Mouse (Mus musculus) lung, postnatal 25 days (tissue): ENCODE measurements around the gene Adra2b.

Source experiments
- DNase-seq: peaks from one replicate; pipeline ENCODE4 v3.0.0; 2022; ENCODE audit warnings: low spot score

The Adra2b gene

DNA sequence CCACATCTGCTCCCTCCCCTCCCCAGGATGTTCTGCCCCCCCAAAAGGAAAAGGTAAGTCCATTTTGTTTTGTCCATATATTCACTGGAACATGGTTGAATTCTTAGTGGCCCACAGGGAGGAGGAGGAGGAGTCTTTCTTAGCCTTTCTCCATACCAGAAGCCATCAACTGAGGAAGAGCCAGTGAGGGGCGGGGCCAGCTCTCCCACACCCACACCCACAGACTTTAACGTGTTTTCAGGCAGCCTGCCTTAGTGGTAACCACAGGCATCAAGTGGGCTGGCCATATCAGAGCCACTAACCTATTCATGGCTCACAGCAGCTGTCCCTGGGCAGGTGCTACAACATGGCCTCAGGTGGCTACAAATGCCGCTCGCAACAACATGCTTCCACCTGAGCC, 24.2 kb upstream of the Adra2b start:
- no peak for DNase-seq

DNA sequence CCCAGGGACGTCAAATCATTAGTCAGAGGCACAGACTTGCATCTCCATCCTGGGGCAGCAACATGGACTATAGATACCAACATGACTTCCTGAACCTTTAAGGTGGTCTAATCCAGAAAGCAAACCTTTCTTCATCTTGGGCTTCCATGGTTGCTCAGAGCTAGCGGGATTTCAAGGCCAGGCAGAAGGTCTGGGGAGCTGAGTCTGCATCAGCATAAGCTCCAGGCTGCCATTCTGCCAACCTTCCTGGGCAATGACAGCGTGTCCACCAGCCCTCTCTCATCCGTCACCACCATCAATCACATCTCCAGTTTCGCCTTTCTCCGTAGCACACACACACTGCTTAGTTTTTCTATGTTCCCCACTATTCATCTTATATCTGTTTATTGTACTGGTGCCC, 23.7 kb upstream of the Adra2b start:
- no peak for DNase-seq

DNA sequence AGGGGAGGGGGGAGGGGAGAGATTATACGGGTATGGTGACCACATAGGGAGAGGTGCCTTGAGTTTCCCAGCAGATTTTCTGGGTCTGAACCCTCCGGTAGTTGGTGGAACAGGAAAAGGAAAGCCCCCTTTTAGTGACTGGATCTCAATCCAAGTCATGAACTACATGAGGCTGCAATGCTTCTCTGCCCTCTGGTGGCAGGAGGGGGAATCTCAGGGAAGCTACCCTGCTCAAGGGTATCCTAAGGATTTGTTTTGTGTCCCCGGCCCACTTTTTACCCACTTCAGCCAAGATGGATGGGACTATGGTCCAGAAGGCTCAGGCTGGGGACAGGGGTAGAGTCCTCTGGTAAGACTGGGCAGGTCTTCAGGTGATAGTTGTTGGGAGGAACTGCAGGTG, 21.8 kb upstream of the Adra2b start:
- peak; percentile 40 for DNase-seq

DNA sequence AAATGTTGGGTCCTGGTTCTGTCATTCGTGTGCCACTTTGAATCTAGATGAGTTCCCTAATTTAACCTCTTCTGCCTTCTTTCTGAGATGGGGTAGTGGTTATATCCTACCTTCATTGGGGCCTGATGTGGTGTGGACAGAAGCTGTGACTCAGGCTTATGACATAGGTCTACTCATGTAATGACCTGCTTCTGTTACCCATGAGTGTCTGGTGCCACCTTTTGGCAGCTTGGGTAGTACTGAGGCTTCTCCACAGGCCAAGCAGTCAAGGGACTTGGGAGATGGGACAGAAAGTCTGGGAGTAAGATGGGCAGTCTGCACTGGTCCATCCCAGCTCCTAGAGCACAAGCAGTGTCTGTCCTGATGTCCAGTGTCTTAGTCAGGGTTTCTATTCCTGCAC, 16.7 kb upstream of the Adra2b start:
- DNase-seq = no peak

DNA sequence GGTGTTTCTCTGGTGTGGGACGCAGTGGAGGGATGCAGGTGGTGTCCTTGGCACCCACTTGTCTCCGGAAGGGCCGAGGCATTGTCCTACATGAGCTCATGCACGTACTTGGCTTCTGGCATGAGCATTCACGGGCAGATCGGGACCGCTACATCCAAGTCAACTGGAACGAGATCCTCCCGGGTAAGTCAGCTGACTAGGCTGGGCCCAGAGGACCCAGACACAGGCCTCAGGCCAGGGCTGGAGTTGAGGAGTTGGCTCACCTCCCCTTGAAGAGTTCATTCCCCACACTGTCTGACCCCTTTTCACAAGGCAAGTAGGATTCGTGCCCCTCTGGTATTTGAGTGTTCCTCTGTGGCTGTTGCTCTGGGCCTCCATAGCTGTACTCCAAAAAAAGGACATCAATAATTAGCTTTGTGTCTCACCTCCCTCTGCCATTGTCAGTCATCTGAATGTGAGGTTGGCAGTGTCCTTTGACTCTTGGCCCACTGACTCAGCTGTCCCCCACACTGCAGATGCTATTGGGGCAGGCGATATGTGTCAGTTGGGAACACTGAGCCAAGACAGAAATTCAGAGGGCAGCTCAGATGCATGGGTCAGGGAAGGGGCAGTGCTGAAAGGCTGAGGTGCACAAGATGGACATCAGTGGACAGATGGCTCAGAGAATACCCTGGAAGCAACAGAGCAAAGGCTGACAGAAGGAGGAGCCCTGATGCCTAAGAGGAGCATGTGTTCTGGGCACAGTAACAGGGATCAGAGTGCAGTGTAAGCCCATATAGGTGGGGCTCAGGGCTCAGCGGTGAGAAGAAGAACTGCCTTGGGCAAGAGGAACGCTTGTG, 15.6 kb upstream of the Adra2b start:
- no peak for DNase-seq

DNA sequence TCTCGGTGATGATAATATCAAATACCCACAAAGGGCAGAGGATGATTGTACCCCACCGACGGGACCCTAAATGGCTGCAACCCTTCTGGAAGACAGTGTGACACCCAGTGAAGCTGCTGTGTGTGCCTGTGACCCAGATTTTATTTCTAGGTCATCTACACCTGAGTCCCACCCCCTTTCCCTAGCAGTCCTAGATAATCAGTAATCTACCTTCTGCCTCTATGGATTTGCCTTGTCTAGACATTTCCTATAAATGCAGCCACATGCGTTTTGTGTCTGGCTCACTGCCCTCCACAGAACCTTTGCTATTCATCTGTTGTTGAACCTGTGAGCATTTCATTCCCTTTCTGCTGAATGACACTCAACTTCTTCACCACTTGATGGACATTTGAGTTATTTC, 9.1 kb upstream of the Adra2b start:
- no peak for DNase-seq

DNA sequence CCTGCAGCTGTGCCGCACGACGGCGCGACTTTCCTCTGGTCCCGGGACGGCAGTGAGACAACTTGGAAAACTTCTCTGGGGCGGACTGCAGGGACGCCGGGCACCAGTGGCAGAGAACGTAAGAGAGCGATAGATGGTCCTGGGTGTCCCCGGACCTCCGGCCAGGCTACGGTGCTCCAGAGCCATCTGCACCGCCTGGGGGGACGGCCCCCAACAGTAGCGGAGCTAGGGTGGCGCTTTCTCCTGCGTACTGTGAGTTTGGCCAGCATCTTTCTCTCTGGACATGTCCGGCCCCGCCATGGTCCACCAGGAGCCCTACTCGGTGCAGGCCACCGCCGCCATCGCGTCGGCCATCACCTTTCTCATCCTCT, 259 bp downstream of the Adra2b start:
- DNase-seq = no peak

DNA sequence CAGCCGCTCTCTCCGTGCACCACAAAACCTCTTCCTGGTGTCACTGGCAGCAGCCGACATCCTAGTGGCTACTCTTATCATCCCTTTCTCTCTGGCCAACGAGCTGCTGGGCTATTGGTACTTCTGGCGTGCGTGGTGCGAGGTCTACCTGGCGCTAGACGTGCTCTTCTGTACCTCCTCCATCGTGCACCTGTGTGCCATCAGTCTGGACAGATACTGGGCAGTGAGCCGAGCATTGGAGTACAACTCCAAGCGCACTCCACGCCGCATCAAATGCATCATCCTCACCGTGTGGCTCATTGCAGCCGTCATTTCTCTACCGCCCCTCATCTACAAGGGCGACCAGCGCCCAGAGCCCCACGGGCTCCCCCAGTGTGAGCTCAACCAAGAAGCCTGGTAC, 688 bp downstream of the Adra2b start:
- DNase-seq = no peak

DNA sequence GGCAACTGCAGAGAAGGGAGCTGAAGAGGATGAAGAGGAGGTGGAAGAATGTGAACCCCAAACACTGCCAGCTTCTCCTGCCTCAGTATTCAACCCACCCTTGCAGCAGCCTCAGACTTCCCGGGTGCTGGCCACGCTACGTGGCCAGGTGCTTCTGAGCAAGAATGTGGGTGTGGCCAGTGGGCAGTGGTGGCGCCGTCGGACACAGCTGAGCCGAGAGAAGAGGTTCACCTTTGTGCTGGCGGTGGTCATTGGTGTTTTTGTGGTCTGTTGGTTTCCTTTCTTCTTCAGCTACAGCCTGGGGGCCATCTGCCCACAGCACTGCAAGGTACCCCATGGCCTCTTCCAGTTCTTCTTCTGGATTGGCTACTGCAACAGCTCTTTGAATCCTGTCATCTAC, 1.4 kb downstream of the Adra2b start:
- no peak for DNase-seq

DNA sequence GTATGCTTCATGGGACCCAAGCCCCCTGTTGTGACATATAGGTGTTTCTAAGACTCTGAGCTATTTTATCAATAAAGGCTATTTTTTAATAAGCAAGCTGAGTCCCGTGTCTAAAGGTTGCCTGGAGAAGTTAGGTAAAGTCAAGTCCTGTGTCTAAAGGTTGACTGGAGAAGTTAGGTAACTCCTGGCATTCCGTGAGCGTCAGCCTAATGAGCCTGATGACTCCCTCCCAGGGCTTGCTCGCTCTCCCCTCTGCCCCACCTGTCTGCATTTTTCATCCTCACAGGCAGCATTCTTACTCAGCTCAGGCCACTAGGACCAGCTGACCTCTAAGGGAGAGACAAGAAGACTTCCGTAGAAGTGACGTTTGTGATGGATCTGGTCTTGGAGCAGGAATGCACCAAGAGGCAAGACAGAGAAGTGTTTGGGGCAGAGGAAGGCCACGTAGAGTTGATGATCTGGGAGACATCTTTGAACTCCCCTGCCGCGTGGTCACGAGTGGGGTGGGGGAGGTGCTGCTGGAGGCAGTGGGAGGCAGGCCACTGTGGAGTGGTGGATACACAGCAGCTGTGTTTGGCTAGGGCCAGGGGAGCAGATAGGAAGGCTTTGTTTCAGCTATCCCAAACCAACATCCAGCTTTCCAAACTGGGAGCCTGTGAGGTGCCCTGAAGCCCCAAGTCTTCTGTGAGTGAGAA, 4.3 kb downstream of the Adra2b start:
- DNase-seq = no peak

DNA sequence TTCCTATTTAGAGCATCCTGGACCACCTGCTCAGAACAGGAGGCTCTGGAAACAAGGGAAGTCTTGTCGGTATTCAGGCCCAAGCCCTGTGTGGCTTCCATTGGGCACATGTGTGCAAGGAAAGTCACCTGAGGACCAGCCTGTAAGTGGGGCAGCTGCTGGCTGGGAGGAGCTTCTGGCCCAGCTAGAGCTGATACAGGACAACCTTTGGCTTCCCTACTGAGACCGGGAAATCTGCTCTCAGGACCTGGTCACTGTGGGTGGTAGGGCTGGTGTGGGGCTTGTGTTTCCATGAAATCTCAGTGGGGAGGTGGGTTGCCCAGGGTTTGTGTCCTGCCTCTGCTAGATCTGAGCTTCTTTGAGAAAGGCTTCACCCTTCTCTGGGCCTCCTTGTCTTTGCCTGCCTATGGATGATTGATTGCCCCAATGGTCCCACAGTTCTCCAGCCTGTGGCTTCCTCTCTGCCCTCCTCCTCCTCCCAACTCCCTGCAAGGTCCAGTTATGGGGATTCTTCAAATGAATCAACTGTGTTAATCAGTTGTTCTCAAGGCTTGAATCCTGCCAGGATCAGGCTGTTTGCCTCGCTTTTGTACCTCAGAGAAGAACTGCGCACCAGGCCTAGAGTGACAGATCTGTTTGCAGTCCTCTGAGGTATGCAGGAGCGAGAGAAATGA, 6.8 kb downstream of the Adra2b start:
- DNase-seq = no peak

DNA sequence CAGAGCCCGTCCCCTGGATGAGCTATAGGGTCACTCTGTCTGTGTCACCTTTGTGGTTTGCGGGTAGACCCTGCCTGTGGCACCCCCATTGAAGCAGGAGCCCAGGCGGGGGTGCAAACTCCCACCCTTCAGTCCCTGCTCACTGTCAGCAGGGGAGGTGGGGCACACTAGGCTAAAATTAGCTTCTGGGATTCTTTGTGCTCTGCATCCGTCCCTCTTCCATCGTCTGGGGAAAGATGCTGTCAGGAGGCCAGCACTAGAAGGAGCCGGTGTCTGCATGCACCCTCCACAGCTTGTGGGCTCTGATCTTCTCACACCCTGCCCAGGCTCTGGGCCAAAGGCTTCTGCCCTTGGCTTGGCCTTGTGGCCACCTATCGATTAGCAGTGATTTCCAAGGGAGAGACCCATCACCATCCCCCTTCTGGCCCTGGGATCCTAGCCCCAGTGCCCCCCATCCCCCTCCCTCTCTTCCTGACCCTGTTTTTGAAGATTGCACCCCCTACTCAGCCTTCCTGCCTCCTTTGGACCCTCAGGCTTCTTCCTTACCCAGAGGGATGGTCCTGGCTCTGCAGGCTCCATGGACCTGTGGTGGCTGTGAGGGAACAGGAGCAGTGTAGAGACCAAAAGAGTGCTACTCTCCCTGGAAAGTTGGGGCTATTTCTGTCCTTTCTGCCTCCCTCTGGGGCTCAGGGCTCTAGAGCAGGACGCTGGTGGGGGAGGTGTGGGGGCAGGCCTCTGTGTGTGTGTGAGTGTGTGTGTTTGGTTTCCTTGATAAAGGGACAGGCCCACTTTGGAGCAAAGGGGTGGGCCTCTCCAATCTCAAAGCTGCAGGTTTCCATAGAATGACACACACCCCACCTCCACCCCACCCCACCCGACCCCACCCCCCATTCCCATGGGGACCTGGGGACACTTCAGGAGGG, 7.8 kb downstream of the Adra2b start:
- no peak for DNase-seq

DNA sequence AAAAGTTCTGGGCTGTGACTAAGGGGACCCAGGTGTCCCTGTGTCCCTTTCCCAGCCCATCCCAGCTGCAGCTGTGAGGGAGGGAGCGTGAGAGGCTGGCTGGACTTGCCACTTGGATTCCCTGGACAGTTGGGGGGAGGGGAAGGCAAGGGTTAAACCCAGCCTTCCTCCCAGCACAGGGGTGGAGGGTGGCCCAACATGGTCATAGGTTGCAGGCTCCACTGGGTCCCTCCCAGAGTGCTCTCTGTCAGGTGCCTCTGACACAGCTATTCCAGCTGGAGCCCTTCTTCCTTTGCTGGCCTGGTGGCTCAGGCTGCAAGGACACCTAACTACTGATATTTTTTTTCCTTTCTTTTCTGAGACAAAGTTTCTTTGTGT, 8.5 kb downstream of the Adra2b start:
- DNase-seq = no peak

DNA sequence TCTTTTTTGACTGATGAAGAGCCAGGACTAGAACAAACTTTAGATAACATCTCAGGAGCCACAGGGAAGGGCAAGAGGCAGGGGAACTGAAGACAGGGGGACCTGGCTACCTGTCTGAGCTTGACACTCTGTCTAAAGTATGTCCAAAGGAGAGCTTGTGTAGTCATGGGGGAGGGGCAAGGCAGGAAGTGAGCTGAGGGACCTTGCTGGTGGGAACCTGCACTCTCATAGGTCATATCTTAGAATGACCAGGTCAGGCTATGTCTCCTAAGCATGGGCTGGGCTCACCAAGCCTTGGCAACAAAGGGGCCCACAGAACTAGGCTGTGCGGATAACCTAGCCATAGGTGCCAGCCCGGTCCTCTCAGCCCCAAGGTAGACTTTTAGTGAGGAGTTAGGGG, 9.1 kb downstream of the Adra2b start:
- DNase-seq = no peak

DNA sequence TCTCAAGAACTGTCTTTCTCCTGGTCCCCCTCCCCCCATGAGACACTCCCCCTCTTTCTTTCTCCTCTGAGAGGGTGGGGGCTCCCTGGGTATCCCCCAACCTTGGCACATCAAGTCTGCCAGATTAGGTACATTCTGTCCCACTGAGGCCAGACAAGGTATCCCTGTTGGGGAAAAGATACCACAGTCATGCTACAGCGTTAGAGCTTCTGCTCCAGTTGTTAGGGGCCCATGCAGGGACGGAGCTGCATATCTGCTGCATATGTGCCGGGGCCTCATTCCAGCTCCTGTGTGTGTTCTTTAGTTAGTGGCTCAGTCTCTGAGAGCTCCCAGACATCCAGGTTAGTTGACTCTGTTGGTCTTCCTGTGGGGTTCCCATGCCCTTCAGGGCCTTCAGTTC, 11.1 kb downstream of the Adra2b start:
- no peak for DNase-seq

DNA sequence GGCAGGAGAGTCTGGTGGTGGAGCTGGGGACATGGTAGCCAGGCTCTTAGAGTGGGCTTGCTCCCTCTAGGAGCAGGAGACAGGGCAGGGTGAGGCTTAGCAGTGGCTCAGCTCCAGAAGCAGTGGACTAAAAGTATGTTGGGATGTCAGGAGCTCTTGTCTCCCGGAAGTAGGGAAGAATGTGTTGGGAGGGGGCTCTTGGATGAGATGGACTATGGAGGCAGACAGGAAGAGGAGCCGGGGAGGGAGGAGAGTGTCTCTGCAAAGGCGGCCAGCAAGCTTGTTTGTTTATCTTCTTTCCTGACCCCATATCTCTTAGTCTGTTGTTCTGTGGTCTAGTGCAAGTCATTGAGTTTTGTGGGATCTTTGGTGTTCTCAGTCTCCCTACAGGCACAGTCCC, 12.1 kb downstream of the Adra2b start:
- no peak for DNase-seq

DNA sequence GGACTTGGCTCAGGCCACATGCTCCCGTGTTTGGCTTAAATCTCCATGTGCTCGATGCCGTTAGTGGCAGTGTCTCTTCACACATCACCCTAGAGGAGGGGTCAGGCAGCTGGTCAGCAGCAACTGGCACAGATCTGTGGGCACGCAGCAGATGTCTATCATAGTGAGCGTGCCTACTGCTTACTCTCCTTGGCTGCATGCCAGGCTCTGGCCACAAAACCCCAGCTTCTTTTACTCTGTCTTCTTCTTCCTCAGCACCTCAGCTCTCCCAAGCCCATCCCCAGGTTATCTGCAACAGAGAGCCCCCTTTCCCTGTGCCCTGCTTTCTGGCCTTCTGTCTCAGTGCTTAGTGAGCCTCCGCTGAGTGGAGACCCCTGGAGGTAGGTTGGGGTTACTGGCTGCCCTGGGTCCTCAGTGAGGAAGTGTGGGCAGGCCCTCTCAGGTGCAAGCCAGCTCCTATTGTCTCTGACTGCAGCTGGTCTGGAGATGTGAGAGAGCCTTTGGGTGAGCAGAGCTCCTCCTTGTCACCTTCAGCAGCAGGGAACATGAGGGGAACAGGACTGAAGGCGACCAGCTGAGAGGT, 12.8 kb downstream of the Adra2b start:
- no peak for DNase-seq

DNA sequence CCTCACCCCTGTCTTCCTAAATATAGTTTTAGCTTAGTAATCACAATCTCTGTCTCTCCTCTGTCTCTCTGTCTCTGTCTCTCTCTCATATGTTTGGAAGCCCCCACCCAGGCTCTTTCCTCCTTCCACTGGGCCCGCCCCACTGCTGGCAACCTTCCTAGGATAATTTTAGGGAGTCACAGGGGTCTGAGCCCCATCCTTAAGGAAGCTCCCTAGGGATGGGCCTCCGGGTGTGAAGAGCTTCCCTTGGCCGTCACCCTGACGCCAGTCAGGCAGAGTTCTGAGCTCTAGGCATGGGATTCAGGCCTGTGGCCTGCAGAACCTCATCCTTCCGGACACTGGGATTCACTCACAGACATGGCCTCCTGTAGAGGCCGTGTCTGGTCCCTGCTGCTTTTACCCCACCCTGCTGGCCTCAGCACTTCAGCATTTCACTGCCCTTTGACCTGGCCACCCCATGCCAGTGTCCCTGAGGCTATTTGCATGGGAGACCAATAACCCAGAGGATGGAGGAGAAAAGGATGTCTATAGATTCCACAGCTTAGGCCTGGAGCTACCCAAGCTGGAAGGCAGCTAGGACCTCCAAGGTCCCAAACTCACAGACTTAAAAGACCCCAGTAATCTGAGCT, 13.5 kb downstream of the Adra2b start:
- DNase-seq = no peak

DNA sequence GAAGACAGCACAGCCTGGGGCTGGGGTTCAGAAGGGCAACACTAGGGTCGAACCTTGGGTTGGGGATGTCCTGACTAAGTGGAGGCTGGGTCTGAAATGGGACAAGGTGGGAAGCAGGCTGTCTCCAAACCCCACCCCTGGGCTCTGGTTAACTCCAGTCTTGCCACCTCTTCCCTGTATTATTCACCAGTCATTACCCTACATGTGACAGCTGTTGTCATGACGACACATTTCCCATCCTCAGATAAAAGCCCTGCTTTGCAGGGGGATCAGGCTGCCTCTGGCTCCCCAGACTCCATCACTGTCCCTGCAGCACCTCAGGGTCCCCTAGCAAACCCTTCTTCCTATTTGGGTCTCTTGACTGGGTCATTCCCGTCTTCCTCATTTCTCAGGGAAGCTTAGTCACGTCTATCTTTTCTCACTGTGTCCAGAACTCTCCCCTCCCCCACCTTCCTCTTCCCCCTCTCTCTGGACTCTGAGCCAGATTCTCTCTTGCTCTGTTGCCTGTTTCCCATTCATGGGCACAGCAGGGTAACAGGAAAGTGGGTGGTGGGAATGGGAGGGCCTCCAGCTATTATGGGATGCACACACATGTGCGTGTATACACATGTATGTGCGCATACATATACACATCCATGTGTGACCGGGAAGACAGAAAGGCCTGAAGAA, 15.1 kb downstream of the Adra2b start:
- DNase-seq = no peak

DNA sequence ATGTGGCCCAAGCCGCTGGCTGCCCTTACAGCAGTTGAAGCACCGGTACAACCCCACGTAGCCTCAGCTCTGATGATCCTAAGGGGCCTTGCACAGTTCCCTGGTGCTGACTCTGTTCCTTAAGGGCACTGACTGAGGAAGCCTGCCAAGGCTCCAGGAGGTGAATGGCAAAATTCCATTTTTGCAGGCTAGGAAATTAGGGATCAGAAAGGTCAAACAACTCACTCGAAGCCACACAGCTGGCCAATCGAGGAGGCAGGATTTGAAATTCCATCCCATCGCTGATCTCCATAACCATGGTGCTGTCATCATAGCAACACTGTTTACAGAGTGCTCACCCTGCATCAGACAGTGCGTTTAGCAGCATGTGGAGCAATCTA, 15.6 kb downstream of the Adra2b start:
- DNase-seq = no peak

DNA sequence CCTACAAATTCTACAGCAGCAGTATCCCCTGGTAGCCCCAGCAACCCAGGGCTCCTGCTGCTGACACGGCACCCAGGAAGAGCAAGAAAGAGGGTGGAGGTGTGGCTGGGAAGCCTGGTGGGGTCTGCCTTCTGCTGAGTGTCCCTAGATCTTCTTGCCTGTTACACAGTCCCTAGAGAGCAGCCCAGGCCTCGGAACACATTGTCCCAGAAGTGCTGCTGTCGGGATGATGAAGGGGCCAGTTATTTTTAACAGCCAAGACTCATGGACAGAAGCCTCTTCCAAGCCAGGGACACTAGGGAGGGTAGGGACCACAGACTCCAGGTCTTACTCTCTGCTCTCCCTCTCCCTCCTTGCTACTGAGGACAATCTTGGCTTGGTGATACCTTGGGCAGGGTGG, 16.2 kb downstream of the Adra2b start:
- no peak for DNase-seq
